ENCODE assay signal across 17 mouse cellular contexts in genomic region chr3:38569001-38569400, GRCm38 (mm10).
DNase-seq lines count a peak whose midpoint lies in the region; ATAC-seq and TF ChIP-seq lines count a peak whose summit lies in the region.
"Had no signal": no experiment of that assay in that cellular context is flagged by ENCODE, and none has a peak within 500 bp of the region (broad histone marks: within the 10 kb centered on the region; RNA-seq: fewer than 3 reads in every experiment).

No protein-coding gene starts in this region.

- 67% methylated on average over 6 of the region's 6 CpGs for WGBS in midbrain, embryonic 10.5 days
- WGBS in midbrain, postnatal 0 days: 62% methylated on average over 6 of the region's 6 CpGs
- WGBS in hindbrain, embryonic 14.5 days: 54% methylated on average over 6 of the region's 6 CpGs

- H3K9ac ChIP-seq in midbrain, postnatal 0 days (replicated peaks; ENCODE audit: low read length, poor library complexity, severe bottlenecking): no peak overlapping the region
- H3K9ac ChIP-seq in ES-E14 (ENCODE audit: insufficient read depth, low read depth, low read length, poor library complexity, severe bottlenecking): no peak overlapping the region
- no peak overlapping the region for H3K9ac ChIP-seq in hindbrain, embryonic 14.5 days

- H3K4me3 ChIP-seq in midbrain, embryonic 10.5 days: no peak overlapping the region
- H3K4me3 ChIP-seq in midbrain, postnatal 0 days (ENCODE audit: low read depth, low read length): no peak overlapping the region
- no peak overlapping the region for H3K4me3 ChIP-seq in ES-E14 (ENCODE audit: insufficient read depth in 1 of 2, low read depth in 1 of 2, low read length in 2 of 2, poor library complexity in 1 of 2, severe bottlenecking in 1 of 2)
- H3K4me3 ChIP-seq in hindbrain, embryonic 14.5 days (replicated peaks; ENCODE audit: low read length): no peak overlapping the region
- H3K4me3 ChIP-seq: erythroblast, embryonic 14.5 days had no signal

- no peaks in the 10 kb centered on the region for H3K9me3 ChIP-seq in midbrain, embryonic 10.5 days (replicated peaks)
- H3K9me3 ChIP-seq in midbrain, postnatal 0 days (ENCODE audit: low read length): no peaks in the 10 kb centered on the region
- no peaks in the 10 kb centered on the region for H3K9me3 ChIP-seq in ES-E14 (ENCODE audit: control insufficient read depth, insufficient read depth, low read depth, low read length)
- no peaks in the 10 kb centered on the region for H3K9me3 ChIP-seq in hindbrain, embryonic 14.5 days (ENCODE audit: control insufficient read depth, low read length)

- no peak for ATAC-seq in midbrain, postnatal 0 days (ENCODE audit: low FRiP score)
- ATAC-seq in hindbrain, embryonic 14.5 days (ENCODE audit: low FRiP score): no peak

- H3K4me2 ChIP-seq in midbrain, postnatal 0 days (ENCODE audit: low read depth, low read length, poor library complexity, severe bottlenecking): no peak overlapping the region
- H3K4me2 ChIP-seq in hindbrain, embryonic 14.5 days (replicated peaks): no peak overlapping the region

- in situ Hi-C loops in ES-E14 (cut with MboI; ENCODE audit: low sequenced_read_pairs in 2 of 2, unreplicated experiment in 2 of 2): no loop called here

- intact Hi-C loops in heart, postnatal 36 days (cut with DNase I): no loop called here

- H3K36me3 ChIP-seq in midbrain, embryonic 10.5 days: no peaks in the 10 kb centered on the region
- H3K36me3 ChIP-seq in midbrain, postnatal 0 days (ENCODE audit: insufficient read depth, low read length): no peaks in the 10 kb centered on the region
- H3K36me3 ChIP-seq in ES-E14 (ENCODE audit: control insufficient read depth, insufficient read depth, low read length, poor library complexity, severe bottlenecking): no peaks in the 10 kb centered on the region
- H3K36me3 ChIP-seq in hindbrain, embryonic 14.5 days (replicated peaks; ENCODE audit: control insufficient read depth, insufficient read depth): no peaks in the 10 kb centered on the region

- peak overlapping the region; percentile 83 for H3K27ac ChIP-seq in midbrain, embryonic 10.5 days (replicated peaks)
- no peak overlapping the region for H3K27ac ChIP-seq in midbrain, postnatal 0 days (ENCODE audit: low read depth, low read length)
- 0 out of 2 replicates have a peak overlapping the region, but pooled peaks have one; percentile 3 for H3K27ac ChIP-seq in ES-E14 (ENCODE audit: insufficient read depth, low read depth, low read length, poor library complexity, severe bottlenecking)
- peak overlapping the region; percentile 76 for H3K27ac ChIP-seq in hindbrain, embryonic 14.5 days
- H3K27ac ChIP-seq: macrophage had no signal

- H3K27me3 ChIP-seq in midbrain, embryonic 10.5 days (ENCODE audit: low read depth, poor library complexity, severe bottlenecking): no peaks in the 10 kb centered on the region
- no peaks in the 10 kb centered on the region for H3K27me3 ChIP-seq in midbrain, postnatal 0 days (ENCODE audit: insufficient read depth, low read length)
- no peaks in the 10 kb centered on the region for H3K27me3 ChIP-seq in hindbrain, embryonic 14.5 days (ENCODE audit: control insufficient read depth, insufficient read depth, low read length)

- peak; percentile 69 for DNase-seq in heart, adult 11 months
- DNase-seq in heart, postnatal 36 days: no peak
- DNase-seq in midbrain, embryonic 10.5 days (ENCODE audit: low spot score): no peak
- no peak for DNase-seq in midbrain, postnatal 0 days (ENCODE audit: low spot score)
- DNase-seq in ES-E14 (ENCODE audit: low read depth, low spot score): no peak
- no peak for DNase-seq in hindbrain, embryonic 14.5 days (ENCODE audit: low spot score)
- DNase-seq in layer of hippocampus, postnatal 25 days (ENCODE audit: extremely low spot score in 1 of 2, low spot score in 1 of 2): no peak
- no peak for DNase-seq in lung, postnatal 10 days
- DNase-seq: cerebellum, postnatal 10 days; kidney, adult 8-10 months; kidney, postnatal 4 days; liver; lung, adult 18-20 months; right cerebral cortex, postnatal 4 days; thymus, adult 18-20 months had no signal

- TF ChIP-seq CTCF in midbrain, postnatal 0 days (IDR thresholded peaks at IDR 0.05): no peak

- H3K4me1 ChIP-seq in midbrain, embryonic 10.5 days: peaks cover 31% of the 10 kb centered on the region
- 0 out of 2 replicates have a peak, but pooled peaks cover 4% of the 10 kb centered on the region for H3K4me1 ChIP-seq in midbrain, postnatal 0 days (ENCODE audit: insufficient read depth, low read length)
- H3K4me1 ChIP-seq in ES-E14 (ENCODE audit: control insufficient read depth in 2 of 2, insufficient read depth in 2 of 2, low read length in 2 of 2, poor library complexity in 1 of 2): peaks cover 0 to 3% of the 10 kb centered on the region in 2 experiments; a peak in 3 of 4 replicates
- peaks cover 21% of the 10 kb centered on the region for H3K4me1 ChIP-seq in hindbrain, embryonic 14.5 days (replicated peaks; ENCODE audit: control insufficient read depth, insufficient read depth, low read length)

TF ChIP-seq in ES-E14, 5 proteins besides CTCF, POLR2A, EP300 and RAD21:
- TF ChIP-seq ZNF384 (IDR thresholded peaks at IDR 0.05; ENCODE audit: low read depth, low read length) (no peak), ZC3H11A (IDR thresholded peaks at IDR 0.05; ENCODE audit: borderline replicate concordance, low read depth, low read length) (no peak), CHD2 (IDR thresholded peaks at IDR 0.05; ENCODE audit: low read depth, low read length) (no peak), HCFC1 (IDR thresholded peaks at IDR 0.05; ENCODE audit: borderline replicate concordance, insufficient read depth, low read length) (no peak), MAFK (IDR thresholded peaks at IDR 0.05; ENCODE audit: insufficient read depth, low read depth, low read length) (no peak)
